Mouse (Mus musculus): ENCODE data around the gene Gngt2.

- TF ChIP-seq CTCF (conservative IDR thresholded peaks at IDR 0.05; ENCODE audit: low read length) (no peak), POU5F1 (IDR thresholded peaks at IDR 0.05; ENCODE audit: borderline replicate concordance, low read length) (no peak)
These were observed 5.4 kb upstream of the Gngt2 start for GRCm38 (mm10) chr11:95831641-95832040.

All from E14TG2a.4 (cell line).